In genomic region chr6:140655451-140655850, GRCm38 (mm10) we compare ENCODE assay signal across 9 mouse cellular contexts.
"Had no signal": no experiment of that assay in that cellular context is flagged by ENCODE, and none has a peak within 500 bp of the region (broad histone marks: within the 10 kb centered on the region; RNA-seq: fewer than 3 reads in every experiment).

No protein-coding gene starts in this region.

- H3K4me1 ChIP-seq: kidney, embryonic 15.5 days; lung, embryonic 15.5 days; midbrain, embryonic 12.5 days; neural tube, embryonic 13.5 days had no signal

- H3K9me3 ChIP-seq: kidney, embryonic 15.5 days; lung, embryonic 15.5 days; midbrain, embryonic 12.5 days; neural tube, embryonic 13.5 days had no signal

- H3K27me3 ChIP-seq: kidney, embryonic 15.5 days; lung, embryonic 15.5 days; midbrain, embryonic 12.5 days; neural tube, embryonic 13.5 days had no signal

- H3K27ac ChIP-seq: kidney, embryonic 15.5 days; left cerebral cortex, adult 2 months; lung, embryonic 15.5 days; midbrain, embryonic 12.5 days; neural tube, embryonic 13.5 days had no signal

- H3K4me3 ChIP-seq: kidney, embryonic 15.5 days; left cerebral cortex, adult 2 months; lung, embryonic 15.5 days; midbrain, embryonic 12.5 days; neural tube, embryonic 13.5 days had no signal

- DNase-seq: kidney, adult 2 months; kidney, postnatal 14 days; retina, postnatal 1 day; thymus, postnatal 4 days had no signal
